Mouse (Mus musculus) bone marrow, adult 2 months (tissue): Measurements from ENCODE around the gene Gm42878.

Source experiments
- CTCF ChIP-seq: fragments of 200-500 bp; IDR thresholded peaks from 2 replicates; pipeline ENCODE4 v1.5.1; 2011; ENCODE audit warnings: low read length, control low read depth; ENCODE audit not compliant: control insufficient read depth, insufficient read depth
- POLR2A ChIP-seq: fragments of 200-500 bp; IDR thresholded peaks from 2 replicates; pipeline ENCODE4 v1.6.1; 2011; ENCODE audit warnings: low read depth, mild to moderate bottlenecking, control low read depth, low read length, borderline replicate concordance; ENCODE audit not compliant: control insufficient read depth

DNA sequence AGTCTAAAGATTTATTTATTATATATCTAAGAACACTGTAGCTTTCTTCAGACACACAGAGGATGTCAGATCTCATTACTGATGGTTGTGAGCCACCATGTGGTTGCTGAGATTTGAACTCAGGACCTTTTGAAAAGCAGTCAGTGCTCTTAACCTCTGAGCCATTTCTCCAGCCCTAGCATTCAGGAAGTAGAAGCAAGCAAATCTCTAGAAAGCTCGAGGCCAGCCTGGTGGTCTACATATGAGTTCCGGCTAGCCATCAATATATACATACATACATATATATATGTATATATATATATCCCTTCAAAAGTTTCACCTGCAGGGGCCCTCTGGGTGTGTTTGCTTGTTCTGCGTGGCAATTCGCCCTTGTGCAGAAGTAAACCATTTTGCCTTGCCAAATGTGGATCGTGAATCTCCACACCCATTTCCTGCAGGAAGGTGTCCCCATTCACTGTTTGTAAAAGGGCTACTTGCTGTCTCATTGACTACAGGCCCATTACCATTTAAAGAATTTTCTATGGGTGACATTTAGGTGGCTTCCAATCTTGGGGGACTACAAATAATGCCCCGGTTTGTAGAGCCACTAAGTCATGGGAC lies 49.5 kb upstream of the Gm42878 start:
- TF ChIP-seq CTCF (no peak), POLR2A (no peak)
